Mouse (Mus musculus): Measurements from ENCODE around the gene Mpnd.

The Mpnd gene

GRCm38 (mm10) chr17:56020400-56021084 is 15.0 kb downstream of the Mpnd start:
- DNase-seq: no peak

- DNase-seq: peak; percentile 84
These were observed 15.8 kb downstream of the Mpnd start for GRCm38 (mm10) chr17:56021161-56021910.

- no peak for DNase-seq
These were observed 16.8 kb downstream of the Mpnd start for GRCm38 (mm10) chr17:56022131-56022988.

GRCm38 (mm10) chr17:56022989-56023290 is 17.4 kb downstream of the Mpnd start:
- DNase-seq: no peak

GRCm38 (mm10) chr17:56023386-56023785 is 17.9 kb downstream of the Mpnd start:
- no peak for DNase-seq

GRCm38 (mm10) chr17:56024476-56024875 is 19.0 kb downstream of the Mpnd start:
- DNase-seq: no peak

- no peak for DNase-seq
These were observed 19.4 kb downstream of the Mpnd start for GRCm38 (mm10) chr17:56024931-56025330.

- DNase-seq: no peak
These were observed 20.8 kb downstream of the Mpnd start for GRCm38 (mm10) chr17:56026303-56026702.

GRCm38 (mm10) chr17:56026881-56027280 is 21.4 kb downstream of the Mpnd start:
- no peak for DNase-seq

GRCm38 (mm10) chr17:56027801-56028441 is 22.4 kb downstream of the Mpnd start:
- DNase-seq: no peak

GRCm38 (mm10) chr17:56030238-56030870 is 24.8 kb downstream of the Mpnd start:
- DNase-seq: no peak

GRCm38 (mm10) chr17:56030919-56031318 is 25.4 kb downstream of the Mpnd start:
- DNase-seq: no peak

- DNase-seq: no peak
These were observed 25.9 kb downstream of the Mpnd start for GRCm38 (mm10) chr17:56031431-56031830.

GRCm38 (mm10) chr17:56032127-56032733 is 26.7 kb downstream of the Mpnd start:
- no peak for DNase-seq

GRCm38 (mm10) chr17:56032831-56033230 is 27.3 kb downstream of the Mpnd start:
- DNase-seq: no peak

- DNase-seq: no peak
These were observed 28.7 kb downstream of the Mpnd start for GRCm38 (mm10) chr17:56034040-56034725.

GRCm38 (mm10) chr17:56034726-56035100 is 29.2 kb downstream of the Mpnd start:
- DNase-seq: no peak

- DNase-seq: no peak
These were observed 29.7 kb downstream of the Mpnd start for GRCm38 (mm10) chr17:56035216-56035615.

GRCm38 (mm10) chr17:56036176-56036900 is 30.8 kb downstream of the Mpnd start, which contains the start of gene Sh3gl1:
Gene Sh3gl1, minus strand, starts transcription at chr17:56036635.
- DNase-seq: peak; percentile 99

GRCm38 (mm10) chr17:56036901-56037287 is 31.4 kb downstream of the Mpnd start:
- no peak for DNase-seq

Data from right cerebral cortex, adult 18-20 months (tissue).